Mouse (Mus musculus): Measurements from ENCODE around the gene Myh11.

Myh11 gene

GRCm38 (mm10) chr16:14291223-14291622 is at the start of gene Myh11:
Gene Myh11 (minus strand): TSS chr16:14291372.
- peak; percentile 63 to 81 for DNase-seq

GRCm38 (mm10) chr16:14328156-14328555 is 37.0 kb upstream of the Myh11 start:
- no peak for DNase-seq

DNA sequence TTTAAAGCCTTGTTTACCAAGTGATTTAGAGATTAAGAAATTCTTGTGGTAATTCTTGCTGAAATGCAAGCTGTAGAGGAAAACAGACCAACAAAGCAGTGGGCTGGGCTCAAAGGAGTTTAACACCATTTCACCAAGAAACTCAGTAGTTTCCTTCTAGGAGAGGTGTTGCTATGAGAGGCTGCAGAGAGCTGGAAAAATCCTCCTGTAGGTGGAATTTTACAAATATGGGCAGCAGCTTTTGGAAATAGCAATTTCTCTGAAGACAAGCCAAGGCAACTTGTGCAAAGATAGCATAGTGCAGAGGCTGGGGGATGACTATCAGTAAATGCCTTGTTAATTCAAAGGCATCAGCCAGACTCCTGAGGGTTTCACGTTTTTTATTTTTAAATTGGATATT is 29.3 kb upstream of the Myh11 start:
- no peak for DNase-seq

GRCm38 (mm10) chr16:14319681-14320080 is 28.5 kb upstream of the Myh11 start:
- no peak for DNase-seq

DNA sequence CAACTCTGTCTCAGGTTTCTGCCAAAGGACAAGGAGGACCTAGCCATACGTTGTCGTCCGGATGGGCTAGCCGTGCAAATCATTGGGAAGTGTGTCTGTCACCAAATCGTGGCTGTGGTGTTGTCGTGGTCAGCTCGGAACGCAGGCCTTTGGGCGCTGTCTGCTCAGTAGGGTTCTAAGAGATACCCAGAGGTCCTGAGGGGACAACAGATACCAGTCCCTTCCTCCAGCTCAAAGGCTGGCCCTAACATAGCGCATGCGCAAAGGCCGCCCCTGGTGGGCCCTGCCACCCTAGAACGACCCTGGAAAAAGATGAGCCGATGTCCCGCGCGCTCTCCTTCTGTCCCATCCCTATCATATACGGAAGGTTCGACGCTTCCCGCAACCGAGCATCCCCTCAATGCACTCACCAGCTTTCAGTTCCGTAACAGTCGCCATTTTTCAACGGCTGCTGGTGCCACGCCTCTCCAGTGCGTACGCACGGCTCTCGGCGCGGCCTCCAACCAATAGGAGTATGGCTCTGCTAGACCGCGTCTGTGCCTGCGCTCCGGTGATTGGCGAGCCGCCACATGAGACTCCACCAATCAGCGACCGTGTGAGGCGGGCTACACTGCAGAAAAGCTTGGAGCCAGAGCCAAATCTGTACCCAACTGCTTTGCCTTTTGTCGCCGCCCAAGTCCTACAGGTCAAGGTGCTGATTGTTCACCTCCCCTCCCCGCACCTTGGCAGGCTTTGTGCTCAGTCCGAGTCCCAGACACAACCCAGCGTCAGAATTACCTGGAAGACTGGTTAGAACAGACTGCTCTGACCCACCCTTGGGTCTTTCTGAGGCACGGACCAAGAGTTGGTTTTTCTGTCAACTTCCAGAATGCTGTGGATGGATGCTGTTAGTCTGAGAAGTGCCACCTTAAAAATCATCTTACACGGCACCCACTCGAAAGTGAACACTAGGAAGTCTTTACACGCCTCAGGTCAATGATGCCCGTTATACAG is 26.0 kb upstream of the Myh11 start, which contains the start of gene Fopnl:
Fopnl (minus strand) TSS at position 522 of the 993 bp plus-strand sequence.
- peak; percentile 99 for DNase-seq

- no peak for DNase-seq
Measured at GRCm38 (mm10) chr16:14312914-14313313, 21.7 kb upstream of the Myh11 start.

- peak in 1 of 2 experiments; percentile 56 for DNase-seq
Measured at GRCm38 (mm10) chr16:14311371-14311770, 20.2 kb upstream of the Myh11 start.

DNA sequence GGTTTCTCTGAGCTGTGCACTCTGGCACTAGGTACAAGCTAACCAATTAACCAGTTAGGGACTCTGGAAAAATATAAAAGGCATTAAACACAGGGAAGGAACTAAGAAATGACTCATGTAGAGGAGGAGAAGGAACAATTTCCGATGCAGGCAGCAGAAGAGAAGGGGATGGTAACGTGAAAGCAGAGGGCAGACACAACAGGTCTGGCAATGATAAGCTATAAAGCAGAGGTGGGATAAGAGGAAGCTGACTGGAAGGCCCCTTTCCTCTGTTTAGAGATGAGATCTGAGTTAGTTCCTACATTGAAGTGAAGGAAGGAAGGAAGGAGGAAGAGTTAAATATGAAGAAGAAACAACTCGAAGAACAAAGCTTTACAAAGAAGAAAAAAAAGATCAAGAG is 18.7 kb upstream of the Myh11 start:
- DNase-seq, result no peak

- no peak for DNase-seq
Measured at GRCm38 (mm10) chr16:14308245-14309073, 17.3 kb upstream of the Myh11 start.

DNA sequence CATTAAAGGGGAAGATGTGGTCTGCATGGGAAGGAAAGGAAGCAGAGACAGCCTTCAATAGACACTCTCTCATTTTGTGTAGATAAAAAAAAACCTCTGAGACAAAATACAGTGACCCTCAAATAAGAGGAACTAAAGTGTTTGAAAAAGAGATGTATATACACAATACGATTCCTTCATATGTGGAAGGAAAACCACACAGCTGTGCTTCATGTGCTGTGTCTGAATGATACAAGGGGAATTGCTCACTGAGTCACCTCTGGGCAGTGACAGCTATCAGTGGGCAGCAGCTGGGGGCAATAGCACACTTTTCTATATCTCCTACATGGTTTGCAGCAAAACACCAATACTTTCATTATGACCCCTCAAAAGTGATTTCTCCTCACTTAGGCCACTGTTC is 16.2 kb upstream of the Myh11 start:
- no peak for DNase-seq

DNA sequence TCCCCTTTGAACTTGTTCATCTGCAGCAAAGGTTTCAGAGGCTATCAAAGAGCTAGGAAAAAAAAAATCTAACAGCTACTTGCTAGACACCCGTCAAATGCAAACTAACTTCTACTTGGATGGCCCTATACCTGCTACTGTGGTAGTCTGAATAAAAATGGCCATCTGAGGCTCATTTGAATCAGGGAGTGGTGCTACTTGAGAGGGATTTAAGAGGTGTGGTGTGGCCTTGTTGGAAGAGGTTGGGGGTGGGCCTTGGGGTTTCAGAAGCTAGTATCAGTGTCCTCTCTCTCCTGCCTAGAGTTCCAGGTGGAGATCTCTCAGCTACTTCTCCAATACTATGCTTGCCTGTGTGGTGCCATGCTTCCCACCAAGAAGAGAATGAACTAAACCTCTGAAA is 15.3 kb upstream of the Myh11 start:
- no peak for DNase-seq

DNA sequence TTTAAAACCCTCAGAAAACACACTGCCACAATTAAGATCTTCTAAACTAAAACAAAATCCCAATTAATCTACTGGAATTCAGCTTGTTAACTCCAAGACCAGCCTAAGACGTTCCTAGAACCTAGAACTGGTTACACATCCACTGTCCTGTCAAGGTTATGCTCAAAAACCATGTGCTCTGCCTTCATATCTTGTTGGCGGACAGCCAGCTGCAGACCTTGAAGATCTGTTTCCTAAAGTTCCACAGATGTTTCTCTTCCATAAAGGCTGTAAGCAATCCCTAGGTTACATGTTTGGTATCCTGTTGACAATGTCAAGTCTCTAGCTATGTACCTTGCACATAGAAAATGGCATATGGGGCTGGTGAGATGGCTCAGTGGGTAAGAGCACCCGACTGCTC is 13.6 kb upstream of the Myh11 start:
- no peak for DNase-seq

GRCm38 (mm10) chr16:14303676-14304075 is 12.5 kb upstream of the Myh11 start:
- DNase-seq, result no peak

GRCm38 (mm10) chr16:14303148-14303547 is 12.0 kb upstream of the Myh11 start:
- DNase-seq, result no peak

GRCm38 (mm10) chr16:14298461-14298860 is 7.3 kb upstream of the Myh11 start:
- DNase-seq, result no peak

DNA sequence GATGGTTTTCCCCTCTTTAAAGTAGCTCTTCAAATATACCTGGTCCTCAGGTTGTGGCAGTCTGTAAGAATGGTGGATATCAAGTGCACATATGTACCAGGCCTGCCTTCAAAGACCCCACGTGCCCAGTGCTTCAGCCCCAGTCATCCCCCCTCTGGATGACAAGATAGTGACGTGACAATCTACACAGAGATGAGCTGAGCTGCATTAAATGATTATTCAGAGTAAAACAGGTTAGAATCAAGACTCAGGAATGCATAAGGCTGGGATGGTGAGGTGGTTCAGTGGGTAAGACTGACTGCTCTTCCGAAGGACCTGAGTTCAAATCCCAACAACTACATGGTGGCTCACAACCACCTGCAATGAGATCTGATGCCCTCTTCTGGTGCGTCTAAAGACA is 6.6 kb upstream of the Myh11 start:
- DNase-seq, result no peak

DNA sequence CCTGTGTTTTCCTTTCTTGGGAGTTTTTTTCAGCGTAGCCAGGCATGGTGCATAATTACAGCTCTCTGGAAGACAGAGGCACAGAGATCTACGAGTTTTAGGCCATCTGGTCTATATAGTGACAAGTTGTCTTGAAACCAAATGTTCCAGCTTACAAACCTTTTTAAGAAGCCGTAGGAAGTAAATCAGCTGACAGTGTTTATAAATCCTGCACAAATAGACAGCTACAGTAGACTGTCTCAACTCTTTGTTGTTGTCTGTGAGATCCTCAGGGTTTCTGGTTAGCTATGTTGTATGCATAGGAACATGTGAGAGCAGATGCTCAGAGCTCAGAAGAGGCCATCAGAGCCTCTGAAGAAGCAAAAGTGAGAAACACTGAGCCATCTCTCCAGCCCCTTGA is 6.0 kb upstream of the Myh11 start:
- no peak for DNase-seq

GRCm38 (mm10) chr16:14296544-14297124 is 5.5 kb upstream of the Myh11 start:
- DNase-seq, result no peak

DNA sequence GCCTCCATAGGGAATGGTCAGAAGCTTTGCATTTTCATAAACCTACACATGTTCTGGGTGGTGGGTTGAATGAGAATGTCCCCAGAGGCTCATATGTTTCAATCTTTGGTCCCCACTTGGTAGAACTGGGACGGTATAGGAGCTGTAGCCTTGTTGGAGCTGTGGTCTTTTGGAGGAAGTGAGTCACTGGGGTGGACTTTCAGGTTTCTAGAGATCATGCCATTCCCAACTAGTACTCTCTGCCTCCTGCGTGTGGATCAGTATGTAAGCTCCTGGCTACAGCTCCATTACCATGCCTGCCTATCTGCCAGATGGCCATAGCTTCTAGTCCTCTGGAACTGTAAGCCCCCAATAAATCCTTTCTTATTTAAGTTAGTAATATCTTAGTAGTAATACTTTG is 4.1 kb upstream of the Myh11 start:
- no peak for DNase-seq

DNA sequence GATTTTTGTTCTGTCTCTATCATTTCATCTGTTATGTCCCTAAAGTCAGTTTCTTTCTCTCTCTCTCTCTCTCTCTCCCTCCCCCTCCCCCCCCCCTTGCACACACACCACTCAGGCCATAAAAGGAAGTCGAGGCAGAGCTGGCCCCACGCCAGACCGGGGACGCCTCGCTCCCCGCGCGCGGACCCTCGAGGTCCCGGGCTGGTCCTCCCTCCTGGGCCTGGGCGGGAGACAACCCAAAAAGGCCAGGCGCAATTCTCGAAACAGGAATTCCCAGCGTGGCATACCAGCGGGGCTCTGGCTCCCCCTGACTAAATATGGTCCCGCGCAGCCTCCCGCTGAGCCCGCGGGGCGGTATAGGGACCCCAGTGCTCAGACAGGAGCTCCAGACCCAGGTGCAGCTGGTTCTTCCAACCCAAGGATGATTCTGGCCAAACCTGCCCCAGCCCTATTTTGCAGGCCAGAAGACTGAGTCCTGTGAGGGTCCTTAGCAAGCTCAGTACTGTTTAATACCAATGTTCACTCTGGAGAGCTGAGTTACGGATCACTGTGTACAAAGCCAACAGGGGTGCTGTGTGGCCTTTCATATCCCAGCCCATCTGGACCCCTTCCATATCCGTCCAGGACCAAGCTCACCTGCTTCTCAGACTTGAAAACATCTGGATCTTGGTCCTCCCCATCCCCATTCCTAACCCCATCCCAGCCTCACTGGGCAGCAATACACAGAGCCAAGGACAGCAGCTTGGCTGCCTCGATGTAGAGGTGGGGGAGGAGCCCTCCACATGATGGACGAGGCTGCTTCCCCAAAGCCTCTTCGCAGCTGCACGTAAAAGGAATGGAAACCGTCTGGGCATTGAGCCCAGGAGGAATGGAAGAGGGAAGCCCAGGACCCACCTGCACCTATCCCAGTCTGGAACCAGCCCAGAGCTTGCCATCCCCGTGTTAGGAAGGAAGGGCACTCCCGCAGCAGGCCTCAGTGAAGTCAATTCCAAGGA is 1.3 kb upstream of the Myh11 start:
- DNase-seq, result peak in 1 of 2 experiments; percentile 25

DNA sequence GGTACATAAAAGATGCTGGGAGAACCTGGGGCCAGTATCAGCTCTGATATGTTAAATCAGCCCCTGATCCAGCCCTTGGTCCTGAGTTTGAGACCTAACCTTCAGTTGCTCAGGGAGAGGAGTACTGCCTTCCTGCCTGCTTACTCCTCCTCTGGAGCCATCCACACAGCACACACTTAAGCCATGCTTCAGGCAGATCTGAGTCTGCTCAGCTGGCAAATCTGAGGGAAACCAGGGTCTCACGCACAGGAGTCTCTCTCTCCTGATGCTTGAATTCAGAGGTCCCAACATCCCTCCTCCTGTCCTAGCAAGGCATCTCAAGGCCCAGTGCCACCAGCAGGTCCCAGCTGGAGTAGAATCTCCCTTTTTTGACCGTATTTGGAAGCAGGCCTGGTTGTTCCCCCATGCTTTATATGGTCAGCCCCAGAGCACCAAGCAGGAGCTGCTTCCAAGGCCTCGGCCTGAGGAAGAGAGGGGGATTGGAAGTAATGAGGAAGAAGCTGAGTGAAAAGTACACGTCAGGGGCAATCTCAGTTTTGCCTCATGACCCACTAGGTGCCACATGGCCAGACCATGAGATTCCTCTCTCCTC is 18.7 kb downstream of the Myh11 start:
- no peak for DNase-seq
